Mouse (Mus musculus): ENCODE data around the gene Pde7b. TPM values are rescaled to one million over a fixed set of nuclear protein-coding genes. Genes with fewer than 3 reads are reported as not detected.

Gene Pde7b
- polyA plus RNA-seq, 1 experiment from 2014 or later, result 4.2 TPM

GRCm38 (mm10) chr10:20695637-20696036 is 29.2 kb downstream of the Pde7b start:
- H3K27ac ChIP-seq, result no peak overlapping the region
- 54% methylated on average over 11 of the region's 11 CpGs for WGBS

GRCm38 (mm10) chr10:20690002-20690401 is 34.9 kb downstream of the Pde7b start:
- H3K36me3 ChIP-seq, result no peaks in the 10 kb centered on the region; the same call in 1 of the 2 replicates
- H3K4me1 ChIP-seq, result no peaks in the 10 kb centered on the region
- H3K27me3 ChIP-seq (ENCODE audit: insufficient read depth, poor library complexity, severe bottlenecking), result no peaks in the 10 kb centered on the region
- 73% methylated on average over 9 of the region's 9 CpGs for WGBS
- no peak overlapping the region for H3K27ac ChIP-seq
- no peaks in the 10 kb centered on the region for H3K9me3 ChIP-seq
- DNase-seq (ENCODE audit: low spot score), result no peak
- no peak overlapping the region for H3K4me3 ChIP-seq

More at GRCm38 (mm10) chr10:20695637-20696036, 29.2 kb downstream of the Pde7b start:
- no peak for DNase-seq (ENCODE audit: low spot score)
- no peaks in the 10 kb centered on the region for H3K27me3 ChIP-seq (ENCODE audit: insufficient read depth, poor library complexity, severe bottlenecking)
- no peaks in the 10 kb centered on the region for H3K9me3 ChIP-seq
- H3K4me1 ChIP-seq, result no peaks in the 10 kb centered on the region
- H3K4me3 ChIP-seq, result no peak overlapping the region
- H3K36me3 ChIP-seq, result no peaks in the 10 kb centered on the region; the same call in 1 of the 2 replicates

- 87% methylated on average over 2 of the region's 2 CpGs for WGBS
Measured at GRCm38 (mm10) chr10:20684151-20684550, 40.7 kb downstream of the Pde7b start.

GRCm38 (mm10) chr10:20680986-20681385 is 43.9 kb downstream of the Pde7b start:
- no peak for DNase-seq (ENCODE audit: low spot score)
- WGBS, result 81% methylated on average over 3 of the region's 3 CpGs
- H3K4me1 ChIP-seq, result no peaks in the 10 kb centered on the region

More at GRCm38 (mm10) chr10:20684151-20684550, 40.7 kb downstream of the Pde7b start:
- no peak overlapping the region for H3K4me3 ChIP-seq
- H3K36me3 ChIP-seq, result no peaks in the 10 kb centered on the region
- H3K27me3 ChIP-seq (ENCODE audit: insufficient read depth, poor library complexity, severe bottlenecking), result no peaks in the 10 kb centered on the region
- DNase-seq (ENCODE audit: low spot score), result no peak
- H3K4me1 ChIP-seq, result no peaks in the 10 kb centered on the region
- no peaks in the 10 kb centered on the region for H3K9me3 ChIP-seq
- H3K27ac ChIP-seq, result no peak overlapping the region

GRCm38 (mm10) chr10:20675321-20675720 is 49.6 kb downstream of the Pde7b start:
- no peaks in the 10 kb centered on the region for H3K27me3 ChIP-seq (ENCODE audit: insufficient read depth, poor library complexity, severe bottlenecking)
- no peak overlapping the region for H3K4me3 ChIP-seq
- 30% methylated on average over 3 of the region's 3 CpGs for WGBS
- no peaks in the 10 kb centered on the region for H3K36me3 ChIP-seq
- H3K27ac ChIP-seq, result no peak overlapping the region; the same call in 1 of the 2 replicates
- DNase-seq (ENCODE audit: low spot score), result no peak
- no peaks in the 10 kb centered on the region for H3K9me3 ChIP-seq
- peaks cover 3% of the 10 kb centered on the region; the same call in 1 of the 2 replicates for H3K4me1 ChIP-seq

More at GRCm38 (mm10) chr10:20680986-20681385, 43.9 kb downstream of the Pde7b start:
- H3K9me3 ChIP-seq, result no peaks in the 10 kb centered on the region
- H3K4me3 ChIP-seq, result no peak overlapping the region
- H3K27ac ChIP-seq, result no peak overlapping the region
- no peaks in the 10 kb centered on the region for H3K27me3 ChIP-seq (ENCODE audit: insufficient read depth, poor library complexity, severe bottlenecking)
- no peaks in the 10 kb centered on the region for H3K36me3 ChIP-seq

GRCm38 (mm10) chr10:20673798-20674197 is 51.1 kb downstream of the Pde7b start:
- Histone ChIP-seq H3K9me3 (no peaks in the 10 kb centered on the region), H3K4me1 (peaks cover 3% of the 10 kb centered on the region; the same call in 1 of the 2 replicates), H3K27me3 (ENCODE audit: insufficient read depth, poor library complexity, severe bottlenecking) (no peaks in the 10 kb centered on the region), H3K36me3 (no peaks in the 10 kb centered on the region), H3K27ac (no peak overlapping the region), H3K4me3 (no peak overlapping the region)
- DNase-seq (ENCODE audit: low spot score), result no peak
- 87% methylated on average over 4 of the region's 4 CpGs for WGBS

- Histone ChIP-seq H3K27ac (no peak overlapping the region), H3K4me3 (no peak overlapping the region), H3K36me3 (no peaks in the 10 kb centered on the region), H3K4me1 (peaks cover 3% of the 10 kb centered on the region; the same call in 1 of the 2 replicates), H3K9me3 (no peaks in the 10 kb centered on the region), H3K27me3 (ENCODE audit: insufficient read depth, poor library complexity, severe bottlenecking) (no peaks in the 10 kb centered on the region)
- WGBS, result 49% methylated on average over 11 of the region's 11 CpGs
- DNase-seq (ENCODE audit: low spot score), result no peak
Measured at GRCm38 (mm10) chr10:20672591-20672990, 52.3 kb downstream of the Pde7b start.

- H3K4me3 ChIP-seq, result no peak overlapping the region
- no peaks in the 10 kb centered on the region for H3K27me3 ChIP-seq (ENCODE audit: insufficient read depth, poor library complexity, severe bottlenecking)
- peaks cover 3% of the 10 kb centered on the region; the same call in 1 of the 2 replicates for H3K4me1 ChIP-seq
- no peak overlapping the region for H3K27ac ChIP-seq
- H3K36me3 ChIP-seq, result no peaks in the 10 kb centered on the region
- no peak for DNase-seq (ENCODE audit: low spot score)
- H3K9me3 ChIP-seq, result no peaks in the 10 kb centered on the region
- 54% methylated on average over 5 of the region's 5 CpGs for WGBS
Measured at GRCm38 (mm10) chr10:20671621-20672020, 53.3 kb downstream of the Pde7b start.

- Histone ChIP-seq H3K27me3 (ENCODE audit: insufficient read depth, poor library complexity, severe bottlenecking) (no peaks in the 10 kb centered on the region), H3K9me3 (no peaks in the 10 kb centered on the region), H3K4me1 (peaks cover 3% of the 10 kb centered on the region; the same call in 1 of the 2 replicates), H3K4me3 (no peak overlapping the region), H3K27ac (no peak overlapping the region), H3K36me3 (no peaks in the 10 kb centered on the region)
- 80% methylated on average over 8 of the region's 8 CpGs for WGBS
- no peak for DNase-seq (ENCODE audit: low spot score)
Measured at GRCm38 (mm10) chr10:20670541-20670940, 54.3 kb downstream of the Pde7b start.

GRCm38 (mm10) chr10:20669467-20669866 is 55.4 kb downstream of the Pde7b start:
- H3K4me1 ChIP-seq, result peaks cover 3% of the 10 kb centered on the region; the same call in 1 of the 2 replicates
- H3K9me3 ChIP-seq, result no peaks in the 10 kb centered on the region
- H3K27me3 ChIP-seq (ENCODE audit: insufficient read depth, poor library complexity, severe bottlenecking), result no peaks in the 10 kb centered on the region
- DNase-seq (ENCODE audit: low spot score), result no peak
- WGBS, result 85% methylated on average over 10 of the region's 10 CpGs
- no peaks in the 10 kb centered on the region for H3K36me3 ChIP-seq
- no peak overlapping the region for H3K27ac ChIP-seq
- H3K4me3 ChIP-seq, result no peak overlapping the region

GRCm38 (mm10) chr10:20668577-20668976 is 56.3 kb downstream of the Pde7b start:
- H3K27ac ChIP-seq, result no peak overlapping the region
- 58% methylated on average over 4 of the region's 4 CpGs for WGBS

GRCm38 (mm10) chr10:20666655-20667054 is 58.2 kb downstream of the Pde7b start:
- H3K9me3 ChIP-seq, result no peaks in the 10 kb centered on the region
- H3K4me1 ChIP-seq, result no peaks in the 10 kb centered on the region
- H3K27ac ChIP-seq, result no peak overlapping the region
- H3K4me3 ChIP-seq, result no peak overlapping the region
- no peaks in the 10 kb centered on the region for H3K36me3 ChIP-seq
- DNase-seq (ENCODE audit: low spot score), result no peak
- 58% methylated on average over 2 of the region's 2 CpGs for WGBS
- no peaks in the 10 kb centered on the region for H3K27me3 ChIP-seq (ENCODE audit: insufficient read depth, poor library complexity, severe bottlenecking)

More at GRCm38 (mm10) chr10:20668577-20668976, 56.3 kb downstream of the Pde7b start:
- Histone ChIP-seq H3K4me3 (no peak overlapping the region), H3K36me3 (no peaks in the 10 kb centered on the region), H3K4me1 (peaks cover 3% of the 10 kb centered on the region; the same call in 1 of the 2 replicates), H3K9me3 (no peaks in the 10 kb centered on the region), H3K27me3 (ENCODE audit: insufficient read depth, poor library complexity, severe bottlenecking) (no peaks in the 10 kb centered on the region)
- DNase-seq (ENCODE audit: low spot score), result no peak

- Histone ChIP-seq H3K9me3 (no peaks in the 10 kb centered on the region), H3K4me1 (peaks cover 2% of the 10 kb centered on the region; the same call in 1 of the 2 replicates), H3K36me3 (no peaks in the 10 kb centered on the region), H3K27me3 (ENCODE audit: insufficient read depth, poor library complexity, severe bottlenecking) (no peaks in the 10 kb centered on the region), H3K27ac (no peak overlapping the region), H3K4me3 (no peak overlapping the region)
- no peak for DNase-seq (ENCODE audit: low spot score)
- WGBS, result 86% methylated on average over 7 of the region's 7 CpGs
Measured at GRCm38 (mm10) chr10:20662951-20663350, 61.9 kb downstream of the Pde7b start.

GRCm38 (mm10) chr10:20661684-20662083 is 63.2 kb downstream of the Pde7b start:
- peaks cover 6% of the 10 kb centered on the region; the same call in 1 of the 2 replicates for H3K4me1 ChIP-seq
- no peak for DNase-seq (ENCODE audit: low spot score)
- H3K27me3 ChIP-seq (ENCODE audit: insufficient read depth, poor library complexity, severe bottlenecking), result no peaks in the 10 kb centered on the region
- 78% methylated on average over 5 of the region's 5 CpGs for WGBS
- no peaks in the 10 kb centered on the region for H3K9me3 ChIP-seq
- H3K27ac ChIP-seq, result no peak overlapping the region
- no peaks in the 10 kb centered on the region for H3K36me3 ChIP-seq
- H3K4me3 ChIP-seq, result no peak overlapping the region
